Mouse (Mus musculus): Measurements from ENCODE around the gene Akr1e1.
A peak's percentile ranks its signal among the peaks of the same experiment; 100 is the strongest.
"Not testable (repeated sequence)": the region's sequence is repeated elsewhere in the genome, so short reads cannot be mapped to it uniquely, and the experiment has no call there.

The Akr1e1 gene

GRCm38 (mm10) chr13:4608961-4609409 is at the start of gene Akr1e1:
Gene Akr1e1 (minus strand): TSS chr13:4609174.
- peak; percentile 94 to 96 for DNase-seq

DNA sequence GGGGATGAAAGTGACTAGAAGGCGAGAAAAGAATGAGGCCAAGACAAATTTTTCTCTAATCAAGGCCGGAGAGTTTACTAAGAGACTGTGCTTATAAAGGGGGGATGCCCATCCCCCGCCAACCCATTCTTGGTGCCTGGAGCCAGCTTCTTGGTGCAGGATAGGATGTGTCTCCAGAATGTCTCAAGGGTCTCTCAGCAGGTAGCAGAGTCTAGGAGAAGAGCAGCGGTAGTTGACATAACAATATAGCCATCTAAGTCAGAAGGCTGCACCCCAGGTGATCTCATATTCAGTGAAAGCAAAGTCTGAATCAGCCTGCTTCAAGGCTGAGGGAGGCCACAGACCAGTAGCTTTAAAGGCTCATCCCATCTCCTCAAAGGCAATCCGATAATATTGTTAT is 49.4 kb upstream of the Akr1e1 start:
- no peak for DNase-seq

DNA sequence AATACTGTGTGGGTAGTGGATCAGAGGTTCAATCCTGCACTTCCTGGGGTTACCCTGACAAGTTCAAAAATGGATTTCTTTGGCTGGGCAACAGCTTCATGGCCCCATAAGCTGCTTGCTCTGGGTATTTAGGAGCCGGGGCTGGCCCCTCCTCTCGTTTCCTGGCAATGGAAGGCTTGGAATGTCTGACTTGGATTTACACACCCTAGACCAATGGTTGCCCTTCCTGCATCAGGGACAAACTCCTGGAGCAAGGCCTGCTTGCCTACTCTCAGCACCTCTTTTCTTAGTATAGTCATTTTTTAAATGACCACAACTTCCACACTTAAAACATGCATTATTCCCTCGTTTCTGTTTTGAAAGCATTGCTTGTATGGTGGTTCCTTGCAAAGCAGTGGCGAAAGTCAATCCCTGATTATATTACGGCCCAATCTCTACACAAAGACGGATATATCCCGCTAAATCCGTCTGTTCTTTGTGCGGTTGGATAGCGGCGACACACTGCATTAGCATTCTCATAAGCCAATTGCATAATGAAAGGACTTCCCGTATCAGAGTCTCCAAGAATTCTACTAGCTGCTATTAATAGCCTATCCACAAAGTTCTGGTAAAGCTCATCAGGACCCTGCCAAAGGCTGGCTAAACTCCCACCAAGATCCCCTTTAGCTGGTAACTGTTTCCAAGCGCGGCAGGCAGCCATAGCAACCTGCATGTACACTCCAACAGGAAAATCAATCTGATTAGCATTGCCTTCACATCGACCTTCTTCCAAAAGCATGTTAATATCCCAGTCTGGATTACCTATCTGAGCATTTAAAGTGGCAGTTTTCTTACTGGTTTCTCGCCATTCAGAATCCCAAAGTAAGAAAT is 47.5 kb upstream of the Akr1e1 start:
- DNase-seq = no peak

DNA sequence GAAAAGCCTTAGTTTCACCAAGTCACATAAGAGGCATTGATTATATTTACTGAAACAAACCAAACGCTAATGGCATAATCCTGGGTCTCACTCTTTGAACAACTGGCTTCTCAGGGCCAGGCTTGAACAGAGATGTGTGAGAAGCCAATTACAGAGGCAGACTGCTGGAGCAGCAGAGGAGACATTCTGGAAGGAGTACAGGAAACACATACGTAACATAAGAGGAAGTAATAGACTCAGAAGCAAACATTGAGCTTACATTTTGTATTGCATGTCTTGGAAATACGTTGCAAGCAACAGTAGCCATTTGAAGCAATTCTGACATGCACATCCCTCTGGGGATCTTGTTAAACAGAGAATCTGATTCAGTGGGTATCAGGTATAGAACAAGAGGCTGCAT is 41.2 kb upstream of the Akr1e1 start:
- DNase-seq = no peak

GRCm38 (mm10) chr13:4645248-4645647 is 36.3 kb upstream of the Akr1e1 start:
- no peak for DNase-seq

GRCm38 (mm10) chr13:4610902-4611301 is 1.9 kb upstream of the Akr1e1 start:
- DNase-seq = no peak

DNA sequence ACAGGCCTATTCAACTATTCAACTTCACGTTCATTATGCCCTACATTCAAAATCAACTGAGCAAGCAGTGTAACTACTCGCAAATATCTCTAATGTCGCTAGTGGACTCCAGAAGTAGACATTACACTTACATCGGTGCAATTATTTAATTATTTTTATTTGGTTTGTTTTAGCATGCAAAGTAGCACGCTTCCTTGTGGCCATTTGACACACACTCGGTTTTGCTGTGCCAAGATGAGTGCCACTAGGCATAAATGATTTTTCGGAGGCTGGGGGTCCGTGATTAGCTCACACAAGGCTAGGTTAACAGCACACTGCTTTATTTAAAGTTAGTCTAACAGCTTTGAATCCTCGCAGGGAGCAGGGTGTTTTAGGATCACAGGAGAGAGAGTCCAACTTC is 444 bp downstream of the Akr1e1 start:
- no peak for DNase-seq

GRCm38 (mm10) chr13:4606821-4607220 is 2.2 kb downstream of the Akr1e1 start:
- DNase-seq = peak; percentile 60 to 79

GRCm38 (mm10) chr13:4603431-4603830 is 5.5 kb downstream of the Akr1e1 start:
- DNase-seq = not testable (repeated sequence)

GRCm38 (mm10) chr13:4576921-4577320 is 32.1 kb downstream of the Akr1e1 start:
- DNase-seq = peak in 1 of 2 experiments; percentile 9

DNA sequence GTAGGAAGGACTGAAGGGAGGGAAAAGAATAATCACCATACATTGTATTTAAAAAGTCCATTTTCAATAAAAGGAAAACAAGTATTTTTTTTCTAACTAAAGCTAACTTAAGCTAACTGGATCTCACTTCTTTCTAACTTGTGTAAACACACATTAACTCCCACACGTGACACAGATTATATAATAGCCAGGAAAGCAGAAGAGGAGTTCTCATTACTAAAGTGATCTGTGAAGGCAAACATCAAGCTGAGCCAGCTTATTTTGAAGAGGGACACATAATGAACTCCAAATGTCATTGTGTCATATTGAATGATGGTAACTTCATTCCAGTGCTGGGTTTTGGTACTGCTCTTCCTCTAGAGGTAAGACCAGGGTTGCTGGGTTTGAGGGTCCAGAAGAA is 35.1 kb downstream of the Akr1e1 start, which contains the start of gene Akr1c21:
Gene Akr1c21, plus strand, starts transcription at position 205 of the 400 bp plus-strand sequence.
- DNase-seq = peak; percentile 19 to 55

- no peak for DNase-seq
Measured at GRCm38 (mm10) chr13:4565996-4566395, 43.0 kb downstream of the Akr1e1 start.

DNA sequence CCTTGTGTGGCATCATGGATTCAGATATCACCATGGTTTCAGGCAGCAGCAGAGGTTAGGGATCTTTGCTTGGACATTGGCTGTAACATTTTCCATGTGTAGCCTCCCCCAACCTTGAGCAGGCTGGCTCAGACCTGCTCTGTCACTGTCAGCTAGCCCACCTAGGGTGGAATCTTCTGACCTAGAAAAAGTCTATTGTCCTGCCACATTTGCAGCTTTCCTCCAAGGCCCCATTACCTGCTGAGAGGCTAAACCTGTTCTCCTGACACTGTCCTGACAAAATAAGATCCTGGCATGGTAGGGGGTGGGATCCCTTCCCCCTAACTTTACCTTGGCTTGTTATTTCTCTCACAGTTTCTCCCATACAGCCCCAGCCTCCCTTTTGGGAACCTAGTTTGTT is 48.5 kb downstream of the Akr1e1 start:
- no peak for DNase-seq

GRCm38 (mm10) chr13:4559143-4559542 is 49.8 kb downstream of the Akr1e1 start:
- DNase-seq = no peak
